Mouse (Mus musculus): ENCODE data around the gene Fut8.
"Not testable (repeated sequence)": the region's sequence is repeated elsewhere in the genome, so short reads cannot be mapped to it uniquely, and the experiment has no call there.

Gene Fut8

GRCm38 (mm10) chr12:77500439-77501055 lies 262.6 kb downstream of the Fut8 start:
- no peak for DNase-seq (ENCODE audit: low read depth, low spot score)

GRCm38 (mm10) chr12:77501466-77502240 lies 263.7 kb downstream of the Fut8 start:
- DNase-seq (ENCODE audit: low read depth, low spot score), result no peak

- DNase-seq (ENCODE audit: low read depth, low spot score), result no peak
Observed at GRCm38 (mm10) chr12:77502243-77502642, 264.3 kb downstream of the Fut8 start.

DNA sequence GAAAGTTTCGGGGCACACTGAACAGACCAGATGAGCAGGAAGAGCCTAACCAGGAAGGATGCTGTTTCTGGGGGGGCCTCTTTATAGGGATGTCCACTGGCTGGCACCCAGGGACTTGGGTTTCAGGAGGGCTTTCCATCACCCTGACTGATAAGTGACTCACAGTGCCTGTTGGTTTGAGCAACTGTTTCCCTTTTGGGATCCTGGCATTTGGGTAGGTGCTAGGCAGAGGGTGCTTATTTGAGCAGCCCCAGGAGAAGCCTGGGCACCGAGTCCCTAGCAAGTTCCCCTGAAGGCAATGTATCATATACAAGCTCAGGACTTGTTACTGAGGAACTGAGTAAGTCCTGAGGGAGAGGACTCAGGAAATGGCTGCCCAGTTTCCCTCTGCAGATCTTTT lies 267.5 kb downstream of the Fut8 start:
- no peak for DNase-seq (ENCODE audit: low read depth, low spot score)

GRCm38 (mm10) chr12:77507770-77508169 lies 269.8 kb downstream of the Fut8 start:
- no peak for DNase-seq (ENCODE audit: low read depth, low spot score)

- DNase-seq (ENCODE audit: low read depth, low spot score), result no peak
Observed at GRCm38 (mm10) chr12:77510758-77511157, 272.8 kb downstream of the Fut8 start.

- no peak for DNase-seq (ENCODE audit: low read depth, low spot score)
Observed at GRCm38 (mm10) chr12:77511206-77511605, 273.3 kb downstream of the Fut8 start.

DNA sequence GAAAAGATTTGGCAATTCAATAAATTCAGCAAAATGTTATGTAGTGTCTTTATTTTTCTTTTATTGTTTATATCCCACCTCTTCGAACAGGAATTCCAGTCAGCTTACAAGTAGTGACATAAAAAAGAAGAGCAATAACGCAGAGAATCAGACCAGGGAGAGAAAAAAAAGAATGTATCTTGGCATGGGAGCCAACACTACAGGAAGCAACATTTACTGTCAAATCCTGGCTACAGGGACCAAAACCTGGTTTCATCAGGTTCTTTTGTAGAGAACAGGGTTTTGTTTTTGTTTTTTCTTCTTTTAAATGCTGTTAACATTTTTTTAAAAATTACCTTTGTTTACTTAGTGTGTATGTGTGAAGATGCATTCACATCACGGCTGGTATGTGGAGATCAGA lies 273.7 kb downstream of the Fut8 start:
- DNase-seq (ENCODE audit: low read depth, low spot score), result no peak

DNA sequence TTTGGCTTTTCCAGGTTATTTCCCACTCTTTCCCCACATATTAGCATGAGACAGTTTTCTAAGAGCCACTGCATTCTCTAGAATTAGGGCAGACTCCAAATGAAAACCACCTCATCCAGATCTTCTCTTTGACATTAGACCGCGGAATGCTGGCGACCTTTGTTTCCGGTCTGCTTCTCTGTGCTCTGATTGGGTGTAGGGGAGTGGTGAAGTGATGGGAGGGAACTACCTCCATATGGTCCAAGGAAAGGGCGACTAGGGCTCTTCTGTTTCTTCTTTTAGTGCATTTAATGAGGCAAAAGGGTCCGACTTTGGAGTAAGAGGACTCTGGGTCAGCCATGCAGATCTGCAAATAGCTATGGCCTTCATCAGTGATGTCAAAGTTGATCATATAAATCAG lies 278.9 kb downstream of the Fut8 start:
- no peak for DNase-seq (ENCODE audit: low read depth, low spot score)

- no peak for DNase-seq (ENCODE audit: low read depth, low spot score)
Observed at GRCm38 (mm10) chr12:77517691-77518090, 279.8 kb downstream of the Fut8 start.

GRCm38 (mm10) chr12:77519534-77520102 lies 281.7 kb downstream of the Fut8 start:
- DNase-seq (ENCODE audit: low read depth, low spot score), result no peak

DNA sequence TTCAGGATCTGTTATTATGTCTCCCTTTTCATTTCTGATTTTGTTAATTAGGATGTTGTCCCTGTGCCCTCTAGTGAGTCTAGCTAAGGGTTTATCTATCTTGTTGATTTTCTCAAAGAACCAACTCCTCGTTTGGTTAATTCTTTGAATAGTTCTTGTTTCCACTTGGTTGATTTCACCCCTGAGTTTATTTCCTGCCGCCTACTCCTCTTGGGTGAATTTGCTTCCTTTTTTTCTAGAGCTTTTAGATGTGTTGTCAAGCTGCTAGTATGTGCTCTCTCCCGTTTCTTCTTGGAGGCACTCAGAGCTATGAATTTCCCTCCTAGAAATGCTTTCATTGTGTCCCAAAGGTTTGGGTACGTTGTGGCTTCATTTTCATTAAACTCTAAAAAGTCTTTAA lies 286.1 kb downstream of the Fut8 start:
- not testable (repeated sequence) for DNase-seq (ENCODE audit: low read depth, low spot score)
